In genomic region chr7:70347618-70347958, GRCm38 (mm10) we compare ENCODE assay signal across 10 mouse cellular contexts. TPM values are rescaled to one million over a fixed set of nuclear protein-coding genes. Genes with fewer than 3 reads are reported as not detected.
DNase-seq lines count a peak whose midpoint lies in the region; ATAC-seq lines count a peak whose summit lies in the region.
"Had no signal": no experiment of that assay in that cellular context is flagged by ENCODE, and none has a peak within 500 bp of the region (broad histone marks: within the 10 kb centered on the region; RNA-seq: fewer than 3 reads in every experiment).

No protein-coding gene starts in this region.

- no peak overlapping the region for H3K9ac ChIP-seq in intestine, embryonic 14.5 days (ENCODE audit: low read length)
- H3K9ac ChIP-seq in intestine, embryonic 16.5 days (ENCODE audit: low read depth, low read length) = no peak overlapping the region
- H3K9ac ChIP-seq in embryonic facial prominence, embryonic 14.5 days (ENCODE audit: low read depth, low read length) = peak overlapping the region; percentile 87
- H3K9ac ChIP-seq in hindbrain, embryonic 14.5 days = peak overlapping the region; percentile 92
- H3K9ac ChIP-seq in midbrain, embryonic 14.5 days (replicated peaks; ENCODE audit: low read length) = peak overlapping the region; percentile 79

- no peak for ATAC-seq in intestine, embryonic 14.5 days (replicated peaks; ENCODE audit: low FRiP score, low TSS enrichment, low read depth)
- no peak for ATAC-seq in intestine, embryonic 16.5 days
- no peak for ATAC-seq in embryonic facial prominence, embryonic 14.5 days (ENCODE audit: low read depth)
- no peak for ATAC-seq in hindbrain, embryonic 14.5 days (ENCODE audit: low FRiP score)
- ATAC-seq in midbrain, embryonic 14.5 days (ENCODE audit: low FRiP score, low TSS enrichment) = no peak

- H3K4me3 ChIP-seq in intestine, embryonic 14.5 days (ENCODE audit: low read depth, low read length) = no peak overlapping the region
- H3K4me3 ChIP-seq in intestine, embryonic 16.5 days (ENCODE audit: low read length) = no peak overlapping the region
- H3K4me3 ChIP-seq in embryonic facial prominence, embryonic 14.5 days (ENCODE audit: low read depth, low read length) = 0 out of 2 replicates have a peak overlapping the region, but pooled peaks have one; percentile 17
- H3K4me3 ChIP-seq in hindbrain, embryonic 14.5 days (replicated peaks; ENCODE audit: low read length) = peak overlapping the region; percentile 73
- H3K4me3 ChIP-seq in midbrain, embryonic 14.5 days (replicated peaks; ENCODE audit: low read depth, low read length) = peak overlapping the region; percentile 50

- peaks cover 45% of the 10 kb centered on the region for H3K4me1 ChIP-seq in intestine, embryonic 14.5 days (replicated peaks; ENCODE audit: control insufficient read depth, insufficient read depth, low read length)
- peaks cover 17% of the 10 kb centered on the region for H3K4me1 ChIP-seq in intestine, embryonic 16.5 days (ENCODE audit: control insufficient read depth, insufficient read depth, low read length)
- peaks cover 34% of the 10 kb centered on the region for H3K4me1 ChIP-seq in embryonic facial prominence, embryonic 14.5 days (ENCODE audit: control insufficient read depth, insufficient read depth, low read length)
- H3K4me1 ChIP-seq in hindbrain, embryonic 14.5 days (replicated peaks; ENCODE audit: control insufficient read depth, insufficient read depth, low read length) = peaks cover 66% of the 10 kb centered on the region
- 0 out of 2 replicates have a peak, but pooled peaks cover 7% of the 10 kb centered on the region for H3K4me1 ChIP-seq in midbrain, embryonic 14.5 days (ENCODE audit: control insufficient read depth, insufficient read depth, low read length)

- peaks cover 1% of the 10 kb centered on the region; the same call in 1 of the 2 replicates for H3K36me3 ChIP-seq in intestine, embryonic 14.5 days (ENCODE audit: control insufficient read depth, insufficient read depth, low read length)
- no peaks in the 10 kb centered on the region for H3K36me3 ChIP-seq in intestine, embryonic 16.5 days (ENCODE audit: control insufficient read depth, insufficient read depth, low read length)
- 0 out of 2 replicates have a peak, but pooled peaks cover 3% of the 10 kb centered on the region for H3K36me3 ChIP-seq in embryonic facial prominence, embryonic 14.5 days (ENCODE audit: control insufficient read depth, insufficient read depth, low read length)
- H3K36me3 ChIP-seq in hindbrain, embryonic 14.5 days (replicated peaks; ENCODE audit: control insufficient read depth, insufficient read depth) = no peaks in the 10 kb centered on the region
- no peaks in the 10 kb centered on the region for H3K36me3 ChIP-seq in midbrain, embryonic 14.5 days (ENCODE audit: control insufficient read depth, insufficient read depth, low read length)

- 0 out of 2 replicates have a peak overlapping the region, but pooled peaks have one; percentile 14 for H3K27ac ChIP-seq in intestine, embryonic 14.5 days (ENCODE audit: low read depth)
- H3K27ac ChIP-seq in intestine, embryonic 16.5 days (ENCODE audit: low read length) = no peak overlapping the region
- peak overlapping the region; percentile 52 for H3K27ac ChIP-seq in embryonic facial prominence, embryonic 14.5 days (replicated peaks; ENCODE audit: low read depth, low read length)
- peak overlapping the region; percentile 96 for H3K27ac ChIP-seq in hindbrain, embryonic 14.5 days
- peak overlapping the region; percentile 95 for H3K27ac ChIP-seq in midbrain, embryonic 14.5 days (replicated peaks; ENCODE audit: low read depth, low read length)

- no peaks in the 10 kb centered on the region for H3K9me3 ChIP-seq in intestine, embryonic 14.5 days (ENCODE audit: control insufficient read depth, low read length)
- no peaks in the 10 kb centered on the region for H3K9me3 ChIP-seq in intestine, embryonic 16.5 days (ENCODE audit: control insufficient read depth, low read length)
- H3K9me3 ChIP-seq in embryonic facial prominence, embryonic 14.5 days (ENCODE audit: control insufficient read depth, low read length) = no peaks in the 10 kb centered on the region
- H3K9me3 ChIP-seq in hindbrain, embryonic 14.5 days (ENCODE audit: control insufficient read depth, low read length) = no peaks in the 10 kb centered on the region
- H3K9me3 ChIP-seq in midbrain, embryonic 14.5 days (ENCODE audit: control insufficient read depth, low read length) = no peaks in the 10 kb centered on the region

- no peak for DNase-seq in intestine, embryonic 14.5 days (ENCODE audit: low spot score)
- DNase-seq in embryonic facial prominence, embryonic 14.5 days (ENCODE audit: low spot score) = no peak
- DNase-seq in hindbrain, embryonic 14.5 days (ENCODE audit: low spot score) = no peak
- no peak for DNase-seq in midbrain, embryonic 14.5 days
- DNase-seq in cerebellum, adult 11-12 months = no peak
- DNase-seq in spleen, postnatal 10 days (ENCODE audit: low spot score in 2 of 2) = no peak
- no peak for DNase-seq in layer of hippocampus, postnatal 14 days (ENCODE audit: low spot score in 2 of 2)
- DNase-seq: thymus, postnatal 4 days had no signal

- H3K27me3 ChIP-seq in intestine, embryonic 14.5 days (replicated peaks; ENCODE audit: control insufficient read depth, insufficient read depth, low read length) = no peaks in the 10 kb centered on the region
- H3K27me3 ChIP-seq in intestine, embryonic 16.5 days (replicated peaks; ENCODE audit: control insufficient read depth, insufficient read depth, low read length) = no peaks in the 10 kb centered on the region
- H3K27me3 ChIP-seq in embryonic facial prominence, embryonic 14.5 days (replicated peaks; ENCODE audit: control insufficient read depth, insufficient read depth, low read length) = peaks cover 66% of the 10 kb centered on the region
- peaks cover 46% of the 10 kb centered on the region for H3K27me3 ChIP-seq in hindbrain, embryonic 14.5 days (ENCODE audit: control insufficient read depth, insufficient read depth, low read length)
- H3K27me3 ChIP-seq in midbrain, embryonic 14.5 days (ENCODE audit: control insufficient read depth, insufficient read depth, low read length) = peaks cover 77% of the 10 kb centered on the region

- 56% methylated on average over 14 of the region's 14 CpGs for WGBS in intestine, embryonic 14.5 days
- 58% methylated on average over 14 of the region's 14 CpGs for WGBS in intestine, embryonic 16.5 days
- WGBS in embryonic facial prominence, embryonic 14.5 days = 51% methylated on average over 14 of the region's 14 CpGs
- WGBS in hindbrain, embryonic 14.5 days = 13% methylated on average over 14 of the region's 14 CpGs
- WGBS in midbrain, embryonic 14.5 days = 3% methylated on average over 14 of the region's 14 CpGs

- peak overlapping the region; percentile 23; the same call in 1 of the 2 replicates for H3K4me2 ChIP-seq in intestine, embryonic 14.5 days (ENCODE audit: low read length)
- H3K4me2 ChIP-seq in intestine, embryonic 16.5 days (ENCODE audit: low read depth, low read length) = no peak overlapping the region
- H3K4me2 ChIP-seq in embryonic facial prominence, embryonic 14.5 days (ENCODE audit: low read depth, low read length) = peak overlapping the region; percentile 80
- peak overlapping the region; percentile 72 for H3K4me2 ChIP-seq in hindbrain, embryonic 14.5 days (replicated peaks)
- H3K4me2 ChIP-seq in midbrain, embryonic 14.5 days (ENCODE audit: low read length) = peak overlapping the region; percentile 79

RNA-seq across cellular contexts. Expression of gene Nr2f2, which starts 18.9 kb away (rescaled TPM):
- polyA plus RNA-seq in intestine, embryonic 14.5 days (2014; fragmentation: Nextera tagmentation; extraction: Ambion mirVana) = 53.7 and 56.9 TPM in 2 replicates
- polyA plus RNA-seq in intestine, embryonic 16.5 days (2015; fragmentation: Nextera tagmentation; extraction: Ambion mirVana) = 22.2 and 24.6 TPM in 2 replicates
- 51.4 and 55.5 TPM in 2 replicates for polyA plus RNA-seq in embryonic facial prominence, embryonic 14.5 days (2014; fragmentation: Nextera tagmentation; extraction: Ambion mirVana)
- polyA plus RNA-seq in hindbrain, embryonic 14.5 days (2014; fragmentation: Nextera tagmentation; extraction: Ambion mirVana) = 105 and 127 TPM in 2 replicates
- polyA plus RNA-seq in midbrain, embryonic 14.5 days (2014; fragmentation: Nextera tagmentation; extraction: Ambion mirVana) = 113 and 120 TPM in 2 replicates
- 10 to 100 TPM; 46.4 to 51.8 TPM for total RNA-seq in layer of hippocampus, postnatal 14 days (2021)
- total RNA-seq: neutrophil, adult 5-6 weeks had no signal

Comparison
In these comparisons a context has a peak if more than half of its experiments do, and no peak if none do; other contexts are left out.
1. H3K4me3 ChIP-seq: peak in embryonic facial prominence, embryonic 14.5 days (single experiment), hindbrain, embryonic 14.5 days (single experiment) and midbrain, embryonic 14.5 days (single experiment); none in intestine, embryonic 14.5 days (single experiment) and intestine, embryonic 16.5 days (single experiment).
2. H3K9ac ChIP-seq: peak in embryonic facial prominence, embryonic 14.5 days (single experiment), hindbrain, embryonic 14.5 days (single experiment) and midbrain, embryonic 14.5 days (single experiment); none in intestine, embryonic 14.5 days (single experiment) and intestine, embryonic 16.5 days (single experiment).